Mouse (Mus musculus) hindbrain, embryonic 12.5 days (tissue): ENCODE measurements around the gene Kcnmb2. TPM values are rescaled to one million over a fixed set of nuclear protein-coding genes. Genes with fewer than 3 reads are reported as not detected.

Experiments
- ATAC-seq: fragments of 200-750 bp; cut with Nextera tagmentation; 2 replicates; pipeline ENCODE4 v1.8.0; 2017; ENCODE audit warnings: moderate TSS enrichment; ENCODE audit not compliant: low FRiP score
- H3K27ac ChIP-seq: fragments of 300-500 bp; sonication (generic); 2 replicates; pipeline ENCODE4 v1.5.1; 2016; ENCODE audit warnings: mild to moderate bottlenecking
- H3K27me3 ChIP-seq: fragments of 300-500 bp; sonication (generic); 2 replicates; pipeline ENCODE4 v1.6.1; 2016; ENCODE audit warnings: mild to moderate bottlenecking
- H3K36me3 ChIP-seq: fragments of 300-500 bp; sonication (generic); 2 replicates; pipeline ENCODE4 v1.6.1; 2016; ENCODE audit warnings: mild to moderate bottlenecking
- H3K4me1 ChIP-seq: fragments of 300-500 bp; sonication (generic); 2 replicates; pipeline ENCODE4 v1.6.1; 2016
- H3K4me2 ChIP-seq: fragments of 300-500 bp; sonication (generic); replicated peaks from 2 replicates; pipeline ENCODE4 v1.6.1; 2016; ENCODE audit warnings: mild to moderate bottlenecking
- H3K4me3 ChIP-seq: fragments of 300-500 bp; sonication (generic); 2 replicates; pipeline ENCODE4 v1.5.1; 2016; ENCODE audit warnings: mild to moderate bottlenecking
- H3K9ac ChIP-seq: fragments of 300-500 bp; sonication (generic); 2 replicates; pipeline ENCODE4 v1.6.1; 2016; ENCODE audit warnings: mild to moderate bottlenecking, moderate library complexity
- H3K9me3 ChIP-seq: fragments of 300-500 bp; sonication (generic); replicated peaks from 2 replicates; pipeline ENCODE4 v1.6.1; 2016; ENCODE audit warnings: mild to moderate bottlenecking
- WGBS: fragments of 180-500 bp; shearing (Covaris S2); methylation state at CpG from one replicate; pipeline ENCODE4 v1.1.7; 2016; 5-methylcytosine and 5-hydroxymethylcytosine counted together
- polyA plus RNA-seq: library from polyadenylated mRNA; unstranded; fragments of >200 nt; fragmentation: Nextera tagmentation; extraction: Ambion mirVana; gene quantifications from 2 replicates; pipeline ENCODE4 v1.2.1, GENCODE M21; 2016

The Kcnmb2 gene
- polyA plus RNA-seq, 1 experiment from 2014 or later: 7.7 TPM

GRCm38 (mm10) chr3:32101391-32101790, 199.1 kb downstream of the Kcnmb2 start:
- WGBS: 86% methylated on average over 10 of the region's 10 CpGs
- Histone ChIP-seq H3K36me3 (no peaks in the 10 kb centered on the region), H3K4me1 (no peaks in the 10 kb centered on the region), H3K9ac (no peak overlapping the region), H3K27me3 (no peaks in the 10 kb centered on the region), H3K4me2 (no peak overlapping the region), H3K27ac (no peak overlapping the region), H3K4me3 (no peak overlapping the region), H3K9me3 (no peaks in the 10 kb centered on the region)
- ATAC-seq: no peak

- no peaks in the 10 kb centered on the region for H3K27me3 ChIP-seq
- ATAC-seq: no peak
- H3K36me3 ChIP-seq: no peaks in the 10 kb centered on the region
- no peak overlapping the region for H3K4me2 ChIP-seq
- H3K9me3 ChIP-seq: no peaks in the 10 kb centered on the region
- no peaks in the 10 kb centered on the region for H3K4me1 ChIP-seq
- 90% methylated on average over 5 of the region's 5 CpGs for WGBS
- no peak overlapping the region for H3K9ac ChIP-seq
- no peak overlapping the region for H3K4me3 ChIP-seq
- H3K27ac ChIP-seq: no peak overlapping the region
These were observed 217.5 kb downstream of the Kcnmb2 start for GRCm38 (mm10) chr3:32119851-32120250.

- Histone ChIP-seq H3K4me1 (no peaks in the 10 kb centered on the region), H3K4me3 (no peak overlapping the region), H3K27ac (no peak overlapping the region), H3K27me3 (no peaks in the 10 kb centered on the region), H3K9ac (no peak overlapping the region), H3K36me3 (no peaks in the 10 kb centered on the region), H3K4me2 (no peak overlapping the region), H3K9me3 (no peaks in the 10 kb centered on the region)
- WGBS: 71% methylated on average over 3 of the region's 3 CpGs
- ATAC-seq: no peak
These were observed 219.4 kb downstream of the Kcnmb2 start for GRCm38 (mm10) chr3:32121731-32122130.

GRCm38 (mm10) chr3:32125431-32125830, 223.1 kb downstream of the Kcnmb2 start:
- Histone ChIP-seq H3K4me2 (no peak overlapping the region), H3K4me1 (peaks cover 5% of the 10 kb centered on the region; the same call in 1 of the 2 replicates), H3K36me3 (no peaks in the 10 kb centered on the region), H3K9me3 (no peaks in the 10 kb centered on the region), H3K27ac (no peak overlapping the region), H3K27me3 (no peaks in the 10 kb centered on the region), H3K9ac (no peak overlapping the region), H3K4me3 (no peak overlapping the region)
- WGBS: 53% methylated on average over 4 of the region's 4 CpGs
- no peak for ATAC-seq

- Histone ChIP-seq H3K27ac (no peak overlapping the region), H3K36me3 (no peaks in the 10 kb centered on the region), H3K27me3 (no peaks in the 10 kb centered on the region), H3K4me2 (no peak overlapping the region), H3K4me1 (peaks cover 5% of the 10 kb centered on the region; the same call in 1 of the 2 replicates), H3K9ac (no peak overlapping the region), H3K4me3 (no peak overlapping the region), H3K9me3 (no peaks in the 10 kb centered on the region)
- ATAC-seq: no peak
- 0% methylated on average over 5 of the region's 5 CpGs for WGBS
These were observed 226.1 kb downstream of the Kcnmb2 start for GRCm38 (mm10) chr3:32128391-32128790.

- H3K27me3 ChIP-seq: no peaks in the 10 kb centered on the region
- no peak overlapping the region for H3K27ac ChIP-seq
- no peaks in the 10 kb centered on the region for H3K36me3 ChIP-seq
- no peak overlapping the region for H3K9ac ChIP-seq
- no peaks in the 10 kb centered on the region for H3K9me3 ChIP-seq
- no peak overlapping the region for H3K4me2 ChIP-seq
- peaks cover 5% of the 10 kb centered on the region; the same call in 1 of the 2 replicates for H3K4me1 ChIP-seq
- WGBS: 68% methylated on average over 1 of the region's 1 CpGs
- no peak overlapping the region for H3K4me3 ChIP-seq
- ATAC-seq: no peak
These were observed 228.4 kb downstream of the Kcnmb2 start for GRCm38 (mm10) chr3:32130696-32131095.

GRCm38 (mm10) chr3:32132395-32133004, 230.2 kb downstream of the Kcnmb2 start:
- Histone ChIP-seq H3K4me3 (no peak overlapping the region), H3K4me1 (peaks cover 5% of the 10 kb centered on the region; the same call in 1 of the 2 replicates), H3K4me2 (no peak overlapping the region), H3K9me3 (no peaks in the 10 kb centered on the region), H3K27ac (no peak overlapping the region), H3K9ac (no peak overlapping the region), H3K36me3 (no peaks in the 10 kb centered on the region), H3K27me3 (no peaks in the 10 kb centered on the region)
- WGBS: 84% methylated on average over 3 of the region's 3 CpGs
- ATAC-seq: 0 out of 2 replicates have a peak, but pooled peaks have one; percentile 60

- no peak for ATAC-seq
- no peak overlapping the region for H3K9ac ChIP-seq
- no peaks in the 10 kb centered on the region for H3K9me3 ChIP-seq
- H3K4me1 ChIP-seq: no peaks in the 10 kb centered on the region
- H3K27me3 ChIP-seq: no peaks in the 10 kb centered on the region; the same call in 1 of the 2 replicates
- WGBS: 91% methylated on average over 5 of the region's 5 CpGs
- no peak overlapping the region for H3K4me2 ChIP-seq
- no peaks in the 10 kb centered on the region for H3K36me3 ChIP-seq
- no peak overlapping the region for H3K27ac ChIP-seq
- H3K4me3 ChIP-seq: no peak overlapping the region
These were observed 241.9 kb downstream of the Kcnmb2 start for GRCm38 (mm10) chr3:32144194-32144593.

GRCm38 (mm10) chr3:32144655-32145054, 242.3 kb downstream of the Kcnmb2 start:
- Histone ChIP-seq H3K4me1 (no peaks in the 10 kb centered on the region), H3K4me3 (no peak overlapping the region), H3K9ac (no peak overlapping the region), H3K9me3 (no peaks in the 10 kb centered on the region), H3K36me3 (no peaks in the 10 kb centered on the region), H3K27me3 (no peaks in the 10 kb centered on the region; the same call in 1 of the 2 replicates), H3K27ac (no peak overlapping the region), H3K4me2 (no peak overlapping the region)
- ATAC-seq: no peak
- 58% methylated on average over 3 of the region's 3 CpGs for WGBS

GRCm38 (mm10) chr3:32147739-32148138, 245.4 kb downstream of the Kcnmb2 start:
- Histone ChIP-seq H3K27ac (no peak overlapping the region), H3K4me2 (no peak overlapping the region), H3K9me3 (no peaks in the 10 kb centered on the region), H3K36me3 (no peaks in the 10 kb centered on the region), H3K9ac (no peak overlapping the region), H3K4me3 (no peak overlapping the region), H3K27me3 (no peaks in the 10 kb centered on the region; the same call in 1 of the 2 replicates), H3K4me1 (no peaks in the 10 kb centered on the region)
- 85% methylated on average over 4 of the region's 4 CpGs for WGBS
- no peak for ATAC-seq

GRCm38 (mm10) chr3:32149851-32150570, 247.7 kb downstream of the Kcnmb2 start:
- 69% methylated on average over 14 of the region's 14 CpGs for WGBS
- Histone ChIP-seq H3K9me3 (no peaks in the 10 kb centered on the region), H3K4me2 (no peak overlapping the region), H3K4me1 (no peaks in the 10 kb centered on the region), H3K36me3 (no peaks in the 10 kb centered on the region), H3K27me3 (no peaks in the 10 kb centered on the region), H3K4me3 (no peak overlapping the region), H3K9ac (no peak overlapping the region), H3K27ac (0 out of 2 replicates have a peak overlapping the region, but pooled peaks have one; percentile 12)
- ATAC-seq: peak; percentile 54; the same call in 1 of the 2 replicates

GRCm38 (mm10) chr3:32180519-32180918, 278.2 kb downstream of the Kcnmb2 start:
- Histone ChIP-seq H3K27me3 (no peaks in the 10 kb centered on the region), H3K9me3 (no peaks in the 10 kb centered on the region), H3K27ac (no peak overlapping the region), H3K4me3 (no peak overlapping the region), H3K4me1 (no peaks in the 10 kb centered on the region), H3K9ac (no peak overlapping the region), H3K4me2 (no peak overlapping the region), H3K36me3 (no peaks in the 10 kb centered on the region)
- no peak for ATAC-seq
- 72% methylated on average over 6 of the region's 6 CpGs for WGBS
